Mouse (Mus musculus): Measurements from ENCODE around the gene Thtpa.

DNA sequence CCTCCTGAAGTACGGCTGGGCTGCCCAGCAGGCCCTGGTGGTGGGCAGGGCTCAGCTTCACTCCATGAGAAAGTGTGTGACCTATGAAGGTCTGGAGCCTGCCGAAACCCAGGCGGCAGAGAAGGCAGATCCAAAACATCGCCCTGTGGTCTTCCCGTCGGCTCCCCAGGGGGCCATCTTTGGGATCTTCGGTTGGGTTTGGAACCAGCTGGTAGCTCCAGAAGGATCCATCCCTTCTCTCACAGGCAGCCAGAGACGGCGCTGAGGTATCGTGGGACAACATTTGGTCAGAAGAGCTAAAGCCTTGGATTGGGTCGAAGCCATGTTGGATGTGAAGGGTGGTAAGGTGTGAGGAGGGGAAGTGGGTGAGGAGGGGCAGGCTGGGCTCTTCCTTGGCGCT, 20.2 kb upstream of the Thtpa start:
- TF ChIP-seq CTCF (IDR thresholded peaks at IDR 0.05; ENCODE audit: low read depth, low read length) (no peak), POLR2AphosphoS5 (IDR thresholded peaks at IDR 0.05; ENCODE audit: insufficient replicate concordance, low read depth, low read length) (no peak)
